Mouse (Mus musculus): Measurements from ENCODE around the gene Mettl1. TPM values are rescaled to one million over a fixed set of nuclear protein-coding genes. Genes with fewer than 3 reads are reported as not detected.
A peak's percentile ranks its signal among the peaks of the same experiment; 100 is the strongest.

Gene Mettl1
- polyA plus RNA-seq, 1 experiment: 31.3 TPM

DNA sequence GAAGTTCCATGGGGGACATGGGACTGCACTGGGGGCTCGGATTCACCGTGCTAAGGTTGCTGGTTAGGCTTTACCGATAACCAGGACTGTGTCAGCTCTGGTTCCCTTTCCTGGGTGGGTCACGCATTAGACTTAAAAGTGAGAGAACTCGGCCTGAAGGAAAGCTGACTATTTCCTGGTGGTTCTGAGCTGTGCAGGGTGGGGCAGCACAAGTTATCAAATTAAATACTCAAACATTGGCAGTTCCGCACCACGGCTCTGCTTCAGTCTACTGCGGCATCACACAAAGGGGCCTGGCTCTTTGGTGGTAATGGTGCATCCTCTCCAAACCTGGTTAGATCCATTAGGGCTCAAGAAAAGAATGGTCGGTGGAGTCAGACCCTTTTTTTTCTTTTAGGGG, 39.9 kb upstream of the Mettl1 start:
- no peak overlapping the region for H3K4me3 ChIP-seq (ENCODE audit: insufficient read depth, poor library complexity, severe bottlenecking)
- H3K27me3 ChIP-seq (ENCODE audit: control insufficient read depth, insufficient read depth, insufficient read length): no peaks in the 10 kb centered on the region
- TF ChIP-seq CEBPB (IDR thresholded peaks at IDR 0.05; ENCODE audit: low read depth) (no peak), FOSL1 (IDR thresholded peaks at IDR 0.05; ENCODE audit: insufficient read depth, low read length, poor library complexity, severe bottlenecking) (no peak), MAX (IDR thresholded peaks at IDR 0.05) (no peak), MYOD1 (IDR thresholded peaks at IDR 0.05; ENCODE audit: control insufficient read depth, insufficient read length, low read depth) (no peak), CTCF (IDR thresholded peaks at IDR 0.05; ENCODE audit: control insufficient read depth, insufficient read depth, insufficient read length) (no peak), MYOG (IDR thresholded peaks at IDR 0.05; ENCODE audit: control insufficient read depth, extremely low read depth, insufficient read length) (no peak), USF1 (IDR thresholded peaks at IDR 0.05; ENCODE audit: low read depth) (no peak)
- no peaks in the 10 kb centered on the region for H3K79me2 ChIP-seq (ENCODE audit: control insufficient read depth, insufficient read depth)
- H3ac ChIP-seq (ENCODE audit: control insufficient read depth, insufficient read length, low read depth): no peak overlapping the region
- no peaks in the 10 kb centered on the region for H3K79me3 ChIP-seq (ENCODE audit: low read depth)
- H3K36me3 ChIP-seq (ENCODE audit: control insufficient read depth, insufficient read depth): peaks cover 17% of the 10 kb centered on the region

DNA sequence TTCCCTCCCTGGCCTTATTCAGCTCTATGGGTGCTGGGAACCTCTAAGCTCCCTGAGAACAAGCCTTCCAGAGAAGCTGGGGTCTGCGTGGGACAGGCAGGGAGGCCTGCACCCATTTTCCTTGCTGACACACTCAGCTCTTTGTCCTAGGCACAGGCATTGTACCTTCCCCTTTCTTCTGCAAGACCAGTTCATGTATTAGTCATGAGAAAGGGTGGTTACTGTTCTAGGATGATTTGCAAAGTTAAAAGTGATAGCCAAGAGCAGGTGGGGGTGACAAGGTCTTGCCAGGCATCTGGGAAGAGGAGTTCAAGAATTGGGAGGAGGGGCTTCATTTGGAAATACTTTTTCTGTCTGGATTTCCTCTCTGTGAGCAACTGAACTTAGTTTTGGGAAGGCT, 39.2 kb upstream of the Mettl1 start:
- H3K4me3 ChIP-seq (ENCODE audit: insufficient read depth, poor library complexity, severe bottlenecking): no peak overlapping the region
- TF ChIP-seq MYOD1 (IDR thresholded peaks at IDR 0.05; ENCODE audit: control insufficient read depth, insufficient read length, low read depth) (peak; percentile 53), CEBPB (IDR thresholded peaks at IDR 0.05; ENCODE audit: low read depth) (no peak)
- no peak overlapping the region for H3ac ChIP-seq (ENCODE audit: control insufficient read depth, insufficient read length, low read depth)
- no peaks in the 10 kb centered on the region for H3K79me3 ChIP-seq (ENCODE audit: low read depth)
- peaks cover 17% of the 10 kb centered on the region for H3K36me3 ChIP-seq (ENCODE audit: control insufficient read depth, insufficient read depth)
- H3K79me2 ChIP-seq (ENCODE audit: control insufficient read depth, insufficient read depth): no peaks in the 10 kb centered on the region
- H3K27me3 ChIP-seq (ENCODE audit: control insufficient read depth, insufficient read depth, insufficient read length): no peaks in the 10 kb centered on the region

DNA sequence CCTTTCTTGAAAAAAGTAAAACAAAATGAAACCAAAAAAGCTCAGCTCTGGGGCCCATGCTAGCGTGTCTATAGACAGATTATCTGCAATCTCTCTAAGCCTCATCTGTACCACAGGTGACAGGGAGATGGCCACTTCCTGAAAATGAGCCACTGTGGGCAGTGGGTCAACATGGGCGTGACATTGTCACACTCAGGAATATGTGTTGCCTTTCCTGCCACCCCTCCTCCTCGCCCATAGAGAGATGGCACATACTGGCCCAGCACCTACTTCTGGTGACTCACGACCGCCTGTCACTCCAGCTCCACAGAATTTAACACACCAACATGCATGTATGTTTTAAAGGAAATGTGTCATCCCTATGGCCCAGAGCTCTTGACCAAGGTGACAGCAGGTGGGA, 38.4 kb upstream of the Mettl1 start:
- no peaks in the 10 kb centered on the region for H3K79me3 ChIP-seq (ENCODE audit: low read depth)
- TF ChIP-seq USF1 (IDR thresholded peaks at IDR 0.05; ENCODE audit: low read depth) (no peak), CTCF (IDR thresholded peaks at IDR 0.05; ENCODE audit: control insufficient read depth, insufficient read depth, insufficient read length) (no peak), MAX (IDR thresholded peaks at IDR 0.05) (no peak), MYOD1 (IDR thresholded peaks at IDR 0.05; ENCODE audit: control insufficient read depth, insufficient read length, low read depth) (no peak), CEBPB (IDR thresholded peaks at IDR 0.05; ENCODE audit: low read depth) (no peak), MYOG (IDR thresholded peaks at IDR 0.05; ENCODE audit: control insufficient read depth, extremely low read depth, insufficient read length) (no peak), FOSL1 (IDR thresholded peaks at IDR 0.05; ENCODE audit: insufficient read depth, low read length, poor library complexity, severe bottlenecking) (no peak)
- H3ac ChIP-seq (ENCODE audit: control insufficient read depth, insufficient read length, low read depth): no peak overlapping the region
- H3K4me3 ChIP-seq (ENCODE audit: insufficient read depth, poor library complexity, severe bottlenecking): no peak overlapping the region
- peaks cover 11% of the 10 kb centered on the region for H3K36me3 ChIP-seq (ENCODE audit: control insufficient read depth, insufficient read depth)
- no peaks in the 10 kb centered on the region for H3K27me3 ChIP-seq (ENCODE audit: control insufficient read depth, insufficient read depth, insufficient read length)
- no peaks in the 10 kb centered on the region for H3K79me2 ChIP-seq (ENCODE audit: control insufficient read depth, insufficient read depth)

- TF ChIP-seq CEBPB (IDR thresholded peaks at IDR 0.05; ENCODE audit: low read depth): no peak
- no peak for TF ChIP-seq MYOD1 (IDR thresholded peaks at IDR 0.05; ENCODE audit: control insufficient read depth, insufficient read length, low read depth)
- TF ChIP-seq CTCF (IDR thresholded peaks at IDR 0.05; ENCODE audit: control insufficient read depth, insufficient read depth, insufficient read length): no peak
- Histone ChIP-seq H3ac (ENCODE audit: control insufficient read depth, insufficient read length, low read depth) (no peak overlapping the region), H3K36me3 (ENCODE audit: control insufficient read depth, insufficient read depth) (peaks cover 5% of the 10 kb centered on the region), H3K4me3 (ENCODE audit: insufficient read depth, poor library complexity, severe bottlenecking) (no peak overlapping the region), H3K79me2 (ENCODE audit: control insufficient read depth, insufficient read depth) (no peaks in the 10 kb centered on the region), H3K79me3 (ENCODE audit: low read depth) (no peaks in the 10 kb centered on the region), H3K27me3 (ENCODE audit: control insufficient read depth, insufficient read depth, insufficient read length) (no peaks in the 10 kb centered on the region)
Observed at GRCm38 (mm10) chr10:127003334-127003733, 37.9 kb upstream of the Mettl1 start.

GRCm38 (mm10) chr10:127003806-127004205, 37.4 kb upstream of the Mettl1 start:
- no peak for TF ChIP-seq MAX (IDR thresholded peaks at IDR 0.05)
- TF ChIP-seq FOSL1 (IDR thresholded peaks at IDR 0.05; ENCODE audit: insufficient read depth, low read length, poor library complexity, severe bottlenecking): no peak
- TF ChIP-seq CTCF (IDR thresholded peaks at IDR 0.05; ENCODE audit: control insufficient read depth, insufficient read depth, insufficient read length): no peak
- TF ChIP-seq MYOG (IDR thresholded peaks at IDR 0.05; ENCODE audit: control insufficient read depth, extremely low read depth, insufficient read length): no peak
- no peak for TF ChIP-seq MYOD1 (IDR thresholded peaks at IDR 0.05; ENCODE audit: control insufficient read depth, insufficient read length, low read depth)
- H3K27me3 ChIP-seq (ENCODE audit: control insufficient read depth, insufficient read depth, insufficient read length): no peaks in the 10 kb centered on the region
- H3K4me3 ChIP-seq (ENCODE audit: insufficient read depth, poor library complexity, severe bottlenecking): no peak overlapping the region
- H3K79me2 ChIP-seq (ENCODE audit: control insufficient read depth, insufficient read depth): no peaks in the 10 kb centered on the region
- H3K79me3 ChIP-seq (ENCODE audit: low read depth): no peaks in the 10 kb centered on the region
- H3K36me3 ChIP-seq (ENCODE audit: control insufficient read depth, insufficient read depth): peaks cover under 1% of the 10 kb centered on the region
- no peak overlapping the region for H3ac ChIP-seq (ENCODE audit: control insufficient read depth, insufficient read length, low read depth)

- Histone ChIP-seq H3K79me2 (ENCODE audit: control insufficient read depth, insufficient read depth) (no peaks in the 10 kb centered on the region), H3K36me3 (ENCODE audit: control insufficient read depth, insufficient read depth) (no peaks in the 10 kb centered on the region), H3K27me3 (ENCODE audit: control insufficient read depth, insufficient read depth, insufficient read length) (no peaks in the 10 kb centered on the region), H3ac (ENCODE audit: control insufficient read depth, insufficient read length, low read depth) (no peak overlapping the region), H3K79me3 (ENCODE audit: low read depth) (no peaks in the 10 kb centered on the region), H3K4me3 (ENCODE audit: insufficient read depth, poor library complexity, severe bottlenecking) (no peak overlapping the region)
- TF ChIP-seq CTCF (IDR thresholded peaks at IDR 0.05; ENCODE audit: control insufficient read depth, insufficient read depth, insufficient read length): no peak
- TF ChIP-seq CEBPB (IDR thresholded peaks at IDR 0.05; ENCODE audit: low read depth): no peak
Observed at GRCm38 (mm10) chr10:127016488-127016887, 24.7 kb upstream of the Mettl1 start.
